ENCODE assay signal across 20 mouse cellular contexts in the genomic region with DNA sequence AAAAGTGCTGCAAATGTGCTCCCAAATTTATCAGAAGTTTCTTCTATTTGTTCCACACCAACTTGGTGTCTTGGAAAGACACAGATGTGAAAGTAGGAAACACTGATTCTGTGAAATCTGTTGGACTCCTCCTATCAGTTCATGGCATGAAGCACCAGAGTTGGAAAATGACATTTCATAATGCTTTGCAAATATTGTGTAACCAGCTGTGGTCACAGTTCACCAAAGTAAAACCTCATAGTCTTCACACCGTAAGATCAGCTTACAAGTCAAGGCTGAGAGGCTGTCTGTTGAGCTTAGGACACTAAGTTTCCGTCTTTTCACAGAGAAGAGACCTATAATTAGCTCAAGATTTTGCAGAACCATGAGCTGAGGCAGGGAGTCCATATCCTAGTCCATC.
DNase-seq lines count a peak whose midpoint lies in the region; ATAC-seq and TF ChIP-seq lines count a peak whose summit lies in the region.
"Had no signal": no experiment of that assay in that cellular context is flagged by ENCODE, and none has a peak within 500 bp of the region (broad histone marks: within the 10 kb centered on the region; RNA-seq: fewer than 3 reads in every experiment).

No protein-coding gene starts in this region.

- H3K9me3 ChIP-seq in liver, embryonic 15.5 days (replicated peaks): no peaks in the 10 kb centered on the region
- H3K9me3 ChIP-seq in hindbrain, embryonic 10.5 days: no peaks in the 10 kb centered on the region
- H3K9me3 ChIP-seq: forebrain, embryonic 13.5 days; heart, embryonic 13.5 days; hindbrain, embryonic 12.5 days; limb, embryonic 12.5 days; megakaryocyte, embryonic 14.5 days had no signal

- no peak overlapping the region for H3K4me2 ChIP-seq in liver, embryonic 15.5 days
- H3K4me2 ChIP-seq: forebrain, embryonic 13.5 days; heart, embryonic 13.5 days; hindbrain, embryonic 12.5 days had no signal

- DNase-seq in lung, postnatal 25 days (ENCODE audit: low spot score): peak; percentile 64
- DNase-seq in lung, postnatal 4 days: no peak
- peak; percentile 35 for DNase-seq in c-Kit-positive CD71-negative TER-119-negative erythroid progenitor cells, embryonic 14.5 days (ENCODE audit: low read depth)
- DNase-seq in cerebellum, adult 11 months: no peak
- no peak for DNase-seq in hindbrain, embryonic 10.5 days (ENCODE audit: low spot score)
- DNase-seq: adrenal gland, postnatal 10 days; cerebellum, postnatal 25 days; gastrocnemius, postnatal 14 days; kidney, adult 18-20 months; kidney, postnatal 4 days; right cerebral cortex, postnatal 25 days; thymus, postnatal 14 days had no signal

- no peak overlapping the region for H3K9ac ChIP-seq in liver, embryonic 15.5 days
- H3K9ac ChIP-seq: forebrain, embryonic 13.5 days; heart, embryonic 13.5 days; hindbrain, embryonic 12.5 days; limb, embryonic 12.5 days had no signal

- TF ChIP-seq CTCF in small intestine, adult 2 months (IDR thresholded peaks at IDR 0.05; ENCODE audit: extremely low read depth, insufficient read length, insufficient replicate concordance, low read depth, low read length): no peak

- H3K36me3 ChIP-seq in liver, embryonic 15.5 days (replicated peaks): peaks cover 13% of the 10 kb centered on the region; the same call in 1 of the 2 replicates
- H3K36me3 ChIP-seq in small intestine, adult 2 months (ENCODE audit: control insufficient read depth, insufficient read depth, low read length): peaks cover 5% of the 10 kb centered on the region; the same call in 1 of the 2 replicates
- peaks cover 27% of the 10 kb centered on the region; the same call in 1 of the 2 replicates for H3K36me3 ChIP-seq in hindbrain, embryonic 10.5 days
- H3K36me3 ChIP-seq: hindbrain, embryonic 12.5 days had no signal

- no peaks in the 10 kb centered on the region for H3K27me3 ChIP-seq in liver, embryonic 15.5 days
- no peaks in the 10 kb centered on the region for H3K27me3 ChIP-seq in small intestine, adult 2 months (ENCODE audit: control insufficient read depth, insufficient read depth, low read length)
- no peaks in the 10 kb centered on the region for H3K27me3 ChIP-seq in hindbrain, embryonic 10.5 days (ENCODE audit: insufficient read depth, poor library complexity, severe bottlenecking)
- H3K27me3 ChIP-seq: forebrain, embryonic 13.5 days; heart, embryonic 13.5 days; hindbrain, embryonic 12.5 days; limb, embryonic 12.5 days had no signal

- no peak overlapping the region for H3K27ac ChIP-seq in liver, embryonic 15.5 days (replicated peaks)
- H3K27ac ChIP-seq in small intestine, adult 2 months (ENCODE audit: insufficient read depth, low read depth, low read length): peak overlapping the region; percentile 26; the same call in 1 of the 2 replicates
- H3K27ac ChIP-seq in hindbrain, embryonic 10.5 days: no peak overlapping the region
- H3K27ac ChIP-seq: forebrain, embryonic 13.5 days; heart, embryonic 13.5 days; hindbrain, embryonic 12.5 days; left cerebral cortex, adult 2 months had no signal

- H3K4me1 ChIP-seq in liver, embryonic 15.5 days (replicated peaks): peaks cover 48% of the 10 kb centered on the region
- H3K4me1 ChIP-seq in small intestine, adult 2 months (ENCODE audit: control insufficient read depth, insufficient read depth, insufficient read length, low read length): peaks cover 4% of the 10 kb centered on the region; the same call in 1 of the 2 replicates
- peaks cover 9% of the 10 kb centered on the region; the same call in 1 of the 2 replicates for H3K4me1 ChIP-seq in hindbrain, embryonic 10.5 days (replicated peaks)

- no peak overlapping the region for H3K4me3 ChIP-seq in liver, embryonic 15.5 days (replicated peaks)
- no peak overlapping the region for H3K4me3 ChIP-seq in small intestine, adult 2 months (ENCODE audit: low read depth, low read length)
- H3K4me3 ChIP-seq in hindbrain, embryonic 10.5 days: no peak overlapping the region
- H3K4me3 ChIP-seq: forebrain, embryonic 13.5 days; heart, embryonic 13.5 days; hindbrain, embryonic 12.5 days; left cerebral cortex, adult 2 months; limb, embryonic 12.5 days; megakaryocyte, embryonic 14.5 days had no signal

- no peak for TF ChIP-seq POLR2A in small intestine, adult 2 months (IDR thresholded peaks at IDR 0.05; ENCODE audit: low read depth, low read length)

- ATAC-seq in liver, embryonic 15.5 days (ENCODE audit: insufficient read depth): peak; percentile 41; the same call in 1 of the 2 replicates
- ATAC-seq: forebrain, embryonic 13.5 days had no signal

- 28% methylated on average over 2 of the region's 2 CpGs for WGBS in liver, embryonic 15.5 days (ENCODE audit: insufficient replicate concordance)
- 53% methylated on average over 2 of the region's 2 CpGs for WGBS in small intestine, adult 2 months
- WGBS in hindbrain, embryonic 10.5 days: 86% methylated on average over 2 of the region's 2 CpGs

Comparison
In these comparisons a context has a peak if more than half of its experiments do, and no peak if none do; other contexts are left out.
1. DNase-seq: peak in lung, postnatal 25 days (single experiment) and c-Kit-positive CD71-negative TER-119-negative erythroid progenitor cells, embryonic 14.5 days (single experiment); none in lung, postnatal 4 days (0 of 2), cerebellum, adult 11 months (single experiment) and hindbrain, embryonic 10.5 days (single experiment).